Mouse (Mus musculus) CH12.LX (cell line): Measurements from ENCODE around the gene Zdhhc1.

Experiments used
- CHD1 ChIP-seq: IDR thresholded peaks from 2 replicates; pipeline ENCODE4 v1.6.1; 2012; ENCODE audit warnings: low read depth, low read length, improper control_type of control experiment, inconsistent platforms
- CTCF ChIP-seq, 2 experiments: IDR thresholded peaks in 1 of 2; conservative IDR thresholded peaks in 1 of 2; 2 replicates each; pipeline ENCODE4 v1.5.1; 2011 to 2012; ENCODE audit warnings: low read depth in 2 of 2, low read length in 2 of 2, improper control_type of control experiment in 1 of 2, inconsistent platforms in 1 of 2, mild to moderate bottlenecking in 1 of 2, moderate library complexity in 1 of 2
- EP300 ChIP-seq: IDR thresholded peaks from 2 replicates; pipeline ENCODE4 v1.6.1; 2011; ENCODE audit warnings: low read length, improper control_type of control experiment
- GABPA ChIP-seq: IDR thresholded peaks from 2 replicates; pipeline ENCODE4 v1.6.1; 2012; ENCODE audit warnings: low read depth, low read length, improper control_type of control experiment, inconsistent platforms; ENCODE audit not compliant: insufficient replicate concordance
- HCFC1 ChIP-seq: IDR thresholded peaks from 2 replicates; pipeline ENCODE4 v1.6.1; 2012; ENCODE audit warnings: low read depth, mild to moderate bottlenecking, inconsistent platforms, low read length, improper control_type of control experiment
- MAX ChIP-seq: IDR thresholded peaks from 2 replicates; pipeline ENCODE4 v1.6.1; 2011; ENCODE audit warnings: low read length, improper control_type of control experiment
- POLR2A ChIP-seq: IDR thresholded peaks from 2 replicates; pipeline ENCODE4 v1.6.1; 2011; ENCODE audit warnings: low read depth, mild to moderate bottlenecking, improper control_type of control experiment, low read length
- POLR2AphosphoS2 ChIP-seq: IDR thresholded peaks from 2 replicates; pipeline ENCODE4 v1.6.1; 2011; ENCODE audit warnings: low read depth, low read length, improper control_type of control experiment
- TBP ChIP-seq: conservative IDR thresholded peaks from 2 replicates; pipeline ENCODE4 v1.6.1; 2011; ENCODE audit warnings: low read depth, low read length, improper control_type of control experiment
- UBTF ChIP-seq: IDR thresholded peaks from 2 replicates; pipeline ENCODE4 v1.6.1; 2012; ENCODE audit warnings: low read depth, mild to moderate bottlenecking, inconsistent platforms, low read length, improper control_type of control experiment, moderate library complexity
- USF1 ChIP-seq: IDR thresholded peaks from 2 replicates; pipeline ENCODE4 v1.6.1; 2014; ENCODE audit warnings: low read depth, mild to moderate bottlenecking, inconsistent platforms, low read length, improper control_type of control experiment
- USF2 ChIP-seq: conservative IDR thresholded peaks from 2 replicates; pipeline ENCODE4 v1.6.1; 2011; ENCODE audit warnings: low read depth, low read length, improper control_type of control experiment
- ZMIZ1 ChIP-seq: IDR thresholded peaks from 2 replicates; pipeline ENCODE4 v1.6.1; 2012; ENCODE audit warnings: low read depth, mild to moderate bottlenecking, inconsistent platforms, low read length, improper control_type of control experiment

DNA sequence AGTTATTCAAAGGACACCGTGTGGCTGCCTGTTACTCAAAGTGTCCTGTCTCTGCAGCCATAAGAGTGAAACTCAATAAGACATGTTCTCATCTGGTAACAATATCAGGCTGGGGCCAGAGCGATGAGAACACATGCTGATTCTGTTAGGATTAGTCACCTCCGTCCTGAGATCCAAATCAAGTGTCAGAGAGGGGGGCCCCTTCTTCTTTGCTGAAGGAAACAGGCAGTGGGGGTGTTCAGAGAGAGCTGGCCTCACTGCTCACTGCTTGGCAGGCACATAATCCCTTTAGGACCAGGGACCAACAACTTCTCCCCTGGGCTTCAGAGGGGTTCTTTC is 12.7 kb downstream of the Zdhhc1 start:
- TF ChIP-seq USF1 (no peak), POLR2A (no peak), ZMIZ1 (no peak), MAX (no peak), CTCF (conservative IDR thresholded peaks at IDR 0.05 in 1 of 2, IDR thresholded peaks at IDR 0.05 in 1 of 2; ENCODE audit: low read depth in 2 of 2, low read length in 2 of 2) (no peak), TBP (no peak), POLR2AphosphoS2 (no peak), UBTF (no peak), CHD1 (no peak), USF2 (no peak), GABPA (no peak), HCFC1 (no peak), EP300 (no peak)
